Mouse (Mus musculus): ENCODE measurements around the gene Smpd1.

Smpd1 gene

DNA sequence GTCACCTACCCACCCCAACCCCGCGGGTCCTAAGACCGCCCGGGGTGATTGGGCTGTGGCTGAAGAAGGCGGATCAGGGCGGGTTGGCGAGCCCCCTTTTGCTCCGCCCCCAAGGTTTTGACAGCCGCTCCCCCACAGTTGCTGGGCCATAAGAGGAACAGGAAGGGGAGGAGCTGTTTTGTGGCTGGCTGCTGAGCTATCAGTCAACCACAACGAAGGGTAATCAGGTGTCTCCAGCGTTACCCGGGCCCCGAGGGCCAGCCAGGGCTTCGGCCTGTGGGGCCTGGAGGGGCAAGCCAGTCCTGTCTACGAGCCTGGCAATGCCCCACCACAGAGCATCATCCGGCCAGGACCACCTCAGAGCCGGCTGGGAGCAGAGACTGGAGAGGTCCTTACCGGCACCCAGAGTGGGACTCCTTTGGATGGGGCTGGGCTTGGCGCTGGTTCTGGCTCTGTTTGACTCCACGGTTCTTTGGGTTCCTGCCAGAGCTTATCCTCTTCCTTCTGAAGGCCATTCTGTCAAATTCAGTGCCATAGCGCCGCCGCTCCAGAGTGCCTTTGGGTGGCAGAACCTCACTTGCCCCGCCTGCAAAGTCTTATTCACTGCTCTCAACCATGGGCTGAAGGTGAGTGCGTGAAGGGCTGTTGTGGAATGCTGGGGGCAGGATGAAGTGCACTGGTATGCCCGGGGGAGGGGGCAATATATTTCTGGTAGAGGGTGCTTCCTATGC lies at the start of gene Smpd1:
Smpd1 (plus strand) TSS at position 149 of the 731 bp plus-strand sequence.
- DNase-seq (ENCODE audit: low read depth in 2 of 2, low spot score in 2 of 2) = peak; percentile 70 to 78

- DNase-seq (ENCODE audit: low read depth in 2 of 2, low spot score in 2 of 2) = no peak
Observed at GRCm38 (mm10) chr7:105507257-105507656, 46.9 kb upstream of the Smpd1 start.

DNA sequence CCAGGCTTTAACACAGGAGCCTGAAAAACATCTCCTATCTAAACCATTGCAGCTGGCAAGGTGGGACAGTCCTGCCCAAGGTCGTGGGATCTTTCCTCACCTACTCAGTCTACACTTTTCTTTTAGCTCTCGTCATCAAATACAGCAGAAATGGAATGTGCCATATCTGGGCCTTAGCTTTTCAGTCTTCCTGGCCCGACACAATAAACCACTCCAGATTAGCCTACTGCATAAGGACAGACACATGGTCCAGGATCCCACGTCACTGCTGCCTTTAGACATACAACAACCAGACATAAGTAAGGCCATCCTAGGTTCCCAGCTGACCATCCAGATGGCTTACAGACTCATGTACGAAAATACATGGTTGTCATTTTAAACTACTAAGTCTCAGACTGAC lies 44.0 kb upstream of the Smpd1 start:
- no peak for DNase-seq (ENCODE audit: low read depth in 2 of 2, low spot score in 2 of 2)

- no peak for DNase-seq (ENCODE audit: low read depth in 2 of 2, low spot score in 2 of 2)
Observed at GRCm38 (mm10) chr7:105513845-105514291, 40.3 kb upstream of the Smpd1 start.

DNA sequence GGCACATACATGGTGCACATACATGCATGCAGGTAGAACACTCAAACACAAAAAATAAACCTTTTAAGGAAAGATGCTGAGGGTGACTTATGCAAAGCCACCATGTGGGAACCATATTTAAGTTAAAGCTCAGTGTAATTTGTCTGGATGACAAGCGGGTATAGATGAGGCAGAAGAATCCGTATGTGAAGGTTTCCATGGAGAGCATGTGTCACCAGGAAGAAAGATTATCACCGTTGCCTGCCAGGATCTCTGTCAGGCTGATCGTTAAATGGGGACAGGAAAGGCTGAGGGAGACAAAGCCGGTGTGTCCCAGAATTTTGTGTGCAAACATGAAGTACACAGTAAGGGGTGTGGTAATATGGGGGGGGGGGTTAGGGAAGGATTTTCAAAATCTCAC lies 39.6 kb upstream of the Smpd1 start:
- no peak for DNase-seq (ENCODE audit: low read depth in 2 of 2, low spot score in 2 of 2)

GRCm38 (mm10) chr7:105515178-105515577 lies 39.0 kb upstream of the Smpd1 start:
- peak; percentile 28 to 49 for DNase-seq (ENCODE audit: low read depth in 2 of 2, low spot score in 2 of 2)

DNA sequence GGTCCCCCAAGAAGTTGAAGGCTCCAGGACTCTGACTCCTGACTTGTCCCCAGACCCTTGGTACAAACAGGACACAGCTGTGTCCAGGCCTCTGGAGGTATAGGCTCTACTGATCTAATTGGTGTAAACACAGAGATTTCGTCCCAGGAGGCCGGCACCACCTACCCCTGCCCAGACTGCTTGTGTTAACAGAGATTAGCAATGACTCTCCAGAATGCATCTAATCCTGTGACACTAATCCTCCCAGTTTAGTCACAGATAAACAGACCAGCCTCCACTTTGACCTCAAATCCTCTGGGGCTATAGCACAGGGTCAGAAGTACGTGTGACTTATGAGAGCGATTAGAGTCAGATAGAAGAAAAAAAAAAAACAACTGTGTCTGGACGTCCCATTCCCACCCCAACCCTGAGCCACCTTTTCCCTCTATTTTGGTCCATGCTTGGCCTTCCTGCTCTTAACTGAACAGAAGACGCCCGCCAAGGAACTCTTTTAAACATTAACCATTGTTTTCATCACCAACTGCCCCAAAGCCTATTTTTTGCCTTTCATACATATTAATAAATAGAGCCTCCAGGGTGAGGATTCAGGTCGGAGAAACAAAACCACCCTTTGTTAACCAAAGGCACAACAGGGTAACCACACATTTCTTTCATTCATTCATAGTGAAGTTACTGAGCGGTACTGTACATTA lies 37.3 kb upstream of the Smpd1 start:
- no peak for DNase-seq (ENCODE audit: low read depth in 2 of 2, low spot score in 2 of 2)

DNA sequence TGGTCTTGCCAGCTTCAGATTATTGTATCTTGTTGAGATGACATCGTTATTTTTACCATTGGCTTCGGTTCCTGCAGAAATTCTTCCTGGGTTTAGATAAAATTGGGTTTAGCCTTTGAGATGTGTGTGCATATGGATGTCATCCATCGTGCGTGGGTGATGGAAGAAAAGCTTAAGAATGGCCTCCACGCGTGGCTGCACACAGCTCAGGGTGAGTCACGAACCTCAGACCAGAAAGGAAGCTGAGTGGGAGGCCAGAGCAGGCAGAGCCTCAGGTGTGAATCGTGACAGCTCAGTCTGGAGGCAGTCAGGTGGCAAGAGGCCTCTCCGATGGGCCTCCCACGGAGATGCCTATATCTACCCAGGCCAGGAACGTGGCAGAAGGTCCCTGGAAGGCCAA lies 34.8 kb upstream of the Smpd1 start:
- no peak for DNase-seq (ENCODE audit: low read depth in 2 of 2, low spot score in 2 of 2)

DNA sequence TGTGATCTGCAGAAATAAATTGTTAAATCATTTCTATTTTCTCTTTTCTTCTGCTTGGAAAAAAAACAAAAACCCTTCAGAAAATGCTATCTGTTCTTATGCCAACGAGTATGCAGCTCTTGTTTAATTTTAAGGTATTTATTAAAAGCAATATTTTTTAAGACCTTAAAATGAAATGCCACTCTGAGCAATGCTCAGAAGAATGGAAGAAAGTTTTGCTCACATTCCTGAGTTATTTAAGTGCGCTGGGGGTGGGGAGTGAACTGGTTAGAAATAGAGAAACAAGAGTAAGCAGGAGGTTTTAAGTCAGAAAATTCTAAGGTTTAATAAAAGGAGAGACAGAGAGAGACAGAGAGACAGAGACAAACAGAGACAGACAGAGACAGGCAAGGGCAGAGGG lies 34.4 kb upstream of the Smpd1 start:
- DNase-seq (ENCODE audit: low read depth in 2 of 2, low spot score in 2 of 2) = no peak

GRCm38 (mm10) chr7:105520201-105520600 lies 34.0 kb upstream of the Smpd1 start:
- DNase-seq (ENCODE audit: low read depth in 2 of 2, low spot score in 2 of 2) = no peak

DNA sequence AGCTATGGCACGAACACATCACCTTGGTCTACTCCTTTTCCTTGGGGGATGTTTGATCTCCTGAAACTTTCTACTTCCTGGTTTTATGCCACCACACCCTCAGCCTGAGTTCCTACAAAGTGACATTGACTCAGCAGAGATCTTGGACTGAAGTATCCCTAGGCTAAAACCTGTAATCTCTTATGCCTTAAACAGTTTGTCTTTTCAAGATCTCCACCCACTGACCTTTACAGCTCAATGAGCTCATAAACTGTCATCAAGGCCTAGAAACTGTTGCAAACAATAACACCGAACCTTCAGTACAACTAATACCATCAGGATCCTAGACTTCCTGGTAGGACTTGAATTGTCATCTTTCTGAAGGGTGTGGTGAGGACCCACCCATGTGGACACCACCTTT lies 29.9 kb upstream of the Smpd1 start:
- DNase-seq (ENCODE audit: low read depth in 2 of 2, low spot score in 2 of 2) = no peak

GRCm38 (mm10) chr7:105527306-105527937 lies 26.7 kb upstream of the Smpd1 start:
- DNase-seq (ENCODE audit: low read depth in 2 of 2, low spot score in 2 of 2) = no peak

- no peak for DNase-seq (ENCODE audit: low read depth in 2 of 2, low spot score in 2 of 2)
Observed at GRCm38 (mm10) chr7:105528094-105528493, 26.1 kb upstream of the Smpd1 start.

DNA sequence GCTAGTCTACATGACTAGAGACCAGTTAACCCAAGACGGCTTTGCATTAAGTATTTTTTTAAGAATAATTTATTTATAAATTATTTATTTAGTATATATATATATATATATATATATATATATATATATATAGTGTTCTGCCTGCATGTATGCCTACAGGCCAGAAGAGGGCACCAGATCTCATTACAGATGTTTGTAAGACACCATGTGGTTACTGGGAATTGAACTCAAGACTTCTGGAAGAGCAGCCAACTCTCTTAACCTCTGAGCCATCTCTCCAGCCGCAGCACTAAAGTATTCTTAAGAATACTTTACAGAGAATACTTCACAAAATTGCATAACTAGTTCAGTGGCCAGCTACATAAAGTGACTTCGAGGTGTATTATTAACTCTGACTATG lies 20.0 kb upstream of the Smpd1 start:
- DNase-seq (ENCODE audit: low read depth in 2 of 2, low spot score in 2 of 2) = no peak

- DNase-seq (ENCODE audit: low read depth in 2 of 2, low spot score in 2 of 2) = no peak
Observed at GRCm38 (mm10) chr7:105545986-105546385, 8.2 kb upstream of the Smpd1 start.

- DNase-seq (ENCODE audit: low read depth in 2 of 2, low spot score in 2 of 2) = no peak
Observed at GRCm38 (mm10) chr7:105547970-105548369, 6.2 kb upstream of the Smpd1 start.

DNA sequence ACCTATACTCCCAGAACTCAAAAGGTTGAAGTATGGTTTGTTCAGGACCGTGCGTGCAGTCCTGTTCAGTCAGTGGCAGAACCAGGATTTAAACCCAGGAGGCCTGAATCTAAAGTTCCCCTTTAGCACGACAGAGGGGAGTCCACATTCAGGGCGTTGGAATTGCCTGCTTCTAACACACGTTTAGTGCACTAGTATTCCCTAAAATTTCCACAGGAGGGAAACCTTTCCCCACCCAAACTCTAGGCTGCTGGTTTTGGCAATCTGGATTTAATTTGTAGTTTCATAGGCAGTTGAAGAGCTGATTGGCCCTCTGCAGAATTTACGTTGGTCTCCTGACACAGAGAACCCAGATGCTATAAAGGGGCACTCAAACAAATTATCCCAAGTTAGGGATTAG lies 5.1 kb upstream of the Smpd1 start:
- DNase-seq (ENCODE audit: low read depth in 2 of 2, low spot score in 2 of 2) = no peak

DNA sequence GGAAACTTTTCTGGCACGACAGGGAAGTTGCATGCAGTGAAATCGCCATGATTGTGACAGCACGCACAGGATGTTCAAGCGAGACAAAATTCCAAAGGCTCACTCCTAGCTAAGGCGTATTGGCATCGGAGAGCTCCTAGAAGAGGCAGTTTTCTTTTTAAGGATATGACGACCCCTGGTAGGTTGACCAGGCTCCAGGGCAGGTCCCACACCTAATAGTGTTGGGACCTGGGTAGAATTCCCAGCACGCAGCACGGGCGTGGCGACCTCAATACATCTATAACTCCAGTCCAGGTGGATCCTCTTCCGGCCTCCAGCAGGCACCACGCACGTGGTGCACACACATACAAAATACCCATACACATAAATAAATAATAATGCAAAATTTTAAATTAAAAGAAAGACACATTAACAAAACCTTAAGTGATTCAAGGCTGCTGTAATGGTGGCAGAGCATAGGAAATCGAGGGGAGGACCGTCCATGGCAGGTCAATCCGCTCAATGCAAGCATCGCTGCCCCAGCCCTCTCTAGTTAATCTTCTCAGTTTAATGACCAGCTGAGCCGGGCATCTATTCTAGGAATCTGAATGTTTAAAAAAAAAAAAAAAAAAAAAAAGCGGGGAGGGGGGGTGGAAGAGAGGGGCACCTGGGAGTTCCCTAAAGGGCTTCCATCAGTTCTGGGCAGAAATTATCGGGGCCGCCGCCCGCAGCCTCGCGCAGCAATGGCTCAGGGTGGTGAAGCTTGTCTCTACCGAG lies 526 bp upstream of the Smpd1 start:
- DNase-seq (ENCODE audit: low read depth in 2 of 2, low spot score in 2 of 2) = no peak

DNA sequence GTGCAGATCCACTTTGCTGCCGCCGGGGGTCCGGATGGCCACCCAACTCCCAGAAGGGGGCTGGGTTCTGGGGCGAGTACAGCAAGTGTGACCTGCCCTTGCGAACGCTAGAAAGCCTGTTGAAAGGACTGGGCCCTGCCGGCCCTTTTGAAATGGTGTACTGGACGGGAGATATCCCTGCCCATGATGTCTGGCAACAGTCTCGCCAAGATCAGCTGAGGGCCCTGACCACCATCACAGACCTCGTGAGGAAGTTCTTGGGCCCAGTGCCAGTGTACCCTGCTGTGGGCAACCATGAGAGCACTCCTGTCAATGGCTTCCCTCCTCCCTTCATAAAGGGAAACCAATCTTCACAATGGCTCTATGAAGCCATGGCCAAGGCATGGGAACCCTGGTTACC lies 1.4 kb downstream of the Smpd1 start:
- no peak for DNase-seq (ENCODE audit: low read depth in 2 of 2, low spot score in 2 of 2)

- DNase-seq (ENCODE audit: low read depth in 2 of 2, low spot score in 2 of 2) = no peak
Observed at GRCm38 (mm10) chr7:105556406-105556805, 2.2 kb downstream of the Smpd1 start.

DNA sequence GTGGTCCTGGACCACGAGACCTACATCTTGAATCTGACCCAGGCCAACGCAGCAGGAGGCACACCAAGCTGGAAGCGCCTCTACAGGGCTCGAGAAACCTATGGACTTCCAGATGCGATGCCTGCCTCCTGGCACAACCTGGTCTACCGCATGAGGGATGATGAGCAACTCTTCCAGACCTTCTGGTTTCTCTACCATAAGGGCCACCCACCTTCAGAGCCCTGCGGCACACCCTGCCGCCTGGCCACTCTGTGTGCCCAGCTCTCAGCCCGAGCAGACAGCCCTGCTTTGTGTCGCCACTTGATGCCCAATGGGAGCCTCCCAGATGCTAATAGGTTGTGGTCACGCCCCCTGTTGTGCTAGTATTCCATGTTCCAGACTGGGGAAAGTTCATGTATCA lies 3.5 kb downstream of the Smpd1 start:
- no peak for DNase-seq (ENCODE audit: low read depth in 2 of 2, low spot score in 2 of 2)

GRCm38 (mm10) chr7:105559016-105559415 lies 4.9 kb downstream of the Smpd1 start:
- DNase-seq (ENCODE audit: low read depth in 2 of 2, low spot score in 2 of 2) = peak in 1 of 2 experiments; percentile 26
